In the genomic region with DNA sequence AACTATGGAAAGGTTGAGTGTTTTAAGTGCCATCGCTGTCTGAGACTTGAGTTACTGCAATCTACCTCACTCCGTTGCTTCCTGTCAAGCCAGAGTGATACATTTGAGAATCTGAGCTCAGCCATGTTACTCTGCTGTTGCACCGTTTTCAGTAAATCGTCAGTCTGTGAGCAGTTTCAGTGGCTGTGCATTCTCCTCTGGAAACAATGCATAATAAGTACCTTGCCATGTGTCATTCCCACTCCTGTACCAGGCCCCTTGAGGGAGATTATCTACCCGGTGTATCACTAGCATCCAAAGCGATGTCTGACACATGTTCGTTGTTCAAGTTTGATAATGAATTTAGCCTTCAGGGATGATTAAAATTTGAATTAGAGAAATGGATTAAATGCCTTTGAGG, we compare ENCODE assay signal across 22 mouse cellular contexts.
A peak's percentile ranks its signal among the peaks of the same experiment; 100 is the strongest.
DNase-seq lines count a peak whose midpoint lies in the region; ATAC-seq and TF ChIP-seq lines count a peak whose summit lies in the region.
"Had no signal": no experiment of that assay in that cellular context is flagged by ENCODE, and none has a peak within 500 bp of the region (broad histone marks: within the 10 kb centered on the region; RNA-seq: fewer than 3 reads in every experiment).

No protein-coding gene starts in this region.

- no peaks in the 10 kb centered on the region for H3K36me3 ChIP-seq in hindbrain, embryonic 16.5 days (ENCODE audit: control insufficient read depth, insufficient read depth, low read length)
- H3K36me3 ChIP-seq in hindbrain, embryonic 10.5 days: no peaks in the 10 kb centered on the region
- no peaks in the 10 kb centered on the region for H3K36me3 ChIP-seq in midbrain, embryonic 14.5 days (ENCODE audit: control insufficient read depth, insufficient read depth, low read length)
- no peaks in the 10 kb centered on the region for H3K36me3 ChIP-seq in neural tube, embryonic 13.5 days
- H3K36me3 ChIP-seq: embryonic facial prominence, embryonic 15.5 days; forebrain, embryonic 10.5 days; heart, embryonic 12.5 days; hindbrain, embryonic 15.5 days had no signal

- no peak overlapping the region for H3K9ac ChIP-seq in hindbrain, embryonic 16.5 days (ENCODE audit: low read depth, low read length)
- no peak overlapping the region for H3K9ac ChIP-seq in midbrain, embryonic 14.5 days (replicated peaks; ENCODE audit: low read length)
- no peak overlapping the region for H3K9ac ChIP-seq in neural tube, embryonic 13.5 days
- H3K9ac ChIP-seq: embryonic facial prominence, embryonic 15.5 days; heart, embryonic 12.5 days; hindbrain, embryonic 15.5 days had no signal

- no peak overlapping the region for H3K4me2 ChIP-seq in hindbrain, embryonic 16.5 days (ENCODE audit: low read length)
- 0 out of 2 replicates have a peak overlapping the region, but pooled peaks have one; percentile 3 for H3K4me2 ChIP-seq in midbrain, embryonic 14.5 days (ENCODE audit: low read length)
- H3K4me2 ChIP-seq in neural tube, embryonic 13.5 days: no peak overlapping the region
- H3K4me2 ChIP-seq: embryonic facial prominence, embryonic 15.5 days; heart, embryonic 12.5 days; hindbrain, embryonic 15.5 days had no signal

- ATAC-seq in hindbrain, embryonic 16.5 days: peak; percentile 20; the same call in 1 of the 2 replicates
- ATAC-seq in midbrain, embryonic 14.5 days (ENCODE audit: low FRiP score, low TSS enrichment): peak; percentile 62; the same call in 1 of the 2 replicates
- peak; percentile 91 for ATAC-seq in neural tube, embryonic 13.5 days (ENCODE audit: low read depth)
- ATAC-seq: activated CD4-positive, CD25-positive, alpha-beta regulatory T cell, adult 4 months; forebrain, embryonic 14.5 days; Patski had no signal

- H3K27ac ChIP-seq in hindbrain, embryonic 16.5 days (ENCODE audit: low read depth, low read length): no peak overlapping the region
- no peak overlapping the region for H3K27ac ChIP-seq in hindbrain, embryonic 10.5 days
- H3K27ac ChIP-seq in midbrain, embryonic 14.5 days (replicated peaks; ENCODE audit: low read depth, low read length): no peak overlapping the region
- H3K27ac ChIP-seq in neural tube, embryonic 13.5 days (replicated peaks): no peak overlapping the region
- H3K27ac ChIP-seq: embryonic facial prominence, embryonic 15.5 days; forebrain, embryonic 10.5 days; gastrocnemius, adult 2 months; hindbrain, embryonic 15.5 days had no signal

- 53% methylated on average over 7 of the region's 7 CpGs for WGBS in hindbrain, embryonic 16.5 days
- whole genome bisulfite sequencing in hindbrain, embryonic 10.5 days: 86% methylated on average over 7 of the region's 7 CpGs
- WGBS in midbrain, embryonic 14.5 days: 40% methylated on average over 7 of the region's 7 CpGs
- WGBS in neural tube, embryonic 13.5 days: 47% methylated on average over 7 of the region's 7 CpGs

- no peaks in the 10 kb centered on the region for H3K9me3 ChIP-seq in hindbrain, embryonic 16.5 days (ENCODE audit: control insufficient read depth, low read length)
- no peaks in the 10 kb centered on the region for H3K9me3 ChIP-seq in hindbrain, embryonic 10.5 days
- no peaks in the 10 kb centered on the region for H3K9me3 ChIP-seq in midbrain, embryonic 14.5 days (ENCODE audit: control insufficient read depth, low read length)
- H3K9me3 ChIP-seq in neural tube, embryonic 13.5 days: no peaks in the 10 kb centered on the region
- H3K9me3 ChIP-seq: embryonic facial prominence, embryonic 15.5 days; forebrain, embryonic 10.5 days; heart, embryonic 12.5 days; hindbrain, embryonic 15.5 days had no signal

- no peak for TF ChIP-seq POLR2A in brain, embryonic 14.5 days (IDR thresholded peaks at IDR 0.05; ENCODE audit: borderline replicate concordance, extremely low read depth, insufficient read depth, insufficient read length, poor library complexity, severe bottlenecking)

- H3K4me3 ChIP-seq in hindbrain, embryonic 16.5 days (ENCODE audit: low read length): no peak overlapping the region
- no peak overlapping the region for H3K4me3 ChIP-seq in hindbrain, embryonic 10.5 days
- H3K4me3 ChIP-seq in midbrain, embryonic 14.5 days (replicated peaks; ENCODE audit: low read depth, low read length): no peak overlapping the region
- H3K4me3 ChIP-seq in neural tube, embryonic 13.5 days: no peak overlapping the region
- H3K4me3 ChIP-seq: embryonic facial prominence, embryonic 15.5 days; erythroblast, embryonic 14.5 days; forebrain, embryonic 10.5 days; gastrocnemius, adult 2 months; heart, embryonic 12.5 days; hindbrain, embryonic 15.5 days had no signal

- H3K4me1 ChIP-seq in hindbrain, embryonic 16.5 days (ENCODE audit: control insufficient read depth, insufficient read depth, low read depth, low read length): no peaks in the 10 kb centered on the region
- no peaks in the 10 kb centered on the region for H3K4me1 ChIP-seq in hindbrain, embryonic 10.5 days (replicated peaks)
- no peaks in the 10 kb centered on the region for H3K4me1 ChIP-seq in midbrain, embryonic 14.5 days (ENCODE audit: control insufficient read depth, insufficient read depth, low read length)
- H3K4me1 ChIP-seq in neural tube, embryonic 13.5 days (replicated peaks): peaks cover 7% of the 10 kb centered on the region
- H3K4me1 ChIP-seq: embryonic facial prominence, embryonic 15.5 days; forebrain, embryonic 10.5 days; heart, embryonic 12.5 days; hindbrain, embryonic 15.5 days had no signal

- H3K27me3 ChIP-seq in hindbrain, embryonic 16.5 days (replicated peaks; ENCODE audit: control insufficient read depth, insufficient read depth, low read length): no peaks in the 10 kb centered on the region
- H3K27me3 ChIP-seq in hindbrain, embryonic 10.5 days (ENCODE audit: insufficient read depth, poor library complexity, severe bottlenecking): no peaks in the 10 kb centered on the region
- no peaks in the 10 kb centered on the region for H3K27me3 ChIP-seq in midbrain, embryonic 14.5 days (ENCODE audit: control insufficient read depth, insufficient read depth, low read length)
- H3K27me3 ChIP-seq in neural tube, embryonic 13.5 days: no peaks in the 10 kb centered on the region
- H3K27me3 ChIP-seq: CH12.LX; embryonic facial prominence, embryonic 15.5 days; heart, embryonic 12.5 days; hindbrain, embryonic 15.5 days had no signal

- TF ChIP-seq CTCF in brain, embryonic 14.5 days (IDR thresholded peaks at IDR 0.05; ENCODE audit: borderline replicate concordance, extremely low read depth, insufficient read depth, insufficient read length): no peak

- no peak for DNase-seq in hindbrain, embryonic 10.5 days (ENCODE audit: low spot score)
- peak; percentile 62 for DNase-seq in brain, embryonic 14.5 days (ENCODE audit: low read depth)
- peak; percentile 58 for DNase-seq in midbrain, embryonic 14.5 days
- no peak for DNase-seq in thymus, postnatal 0 days (ENCODE audit: low spot score)
- DNase-seq in lung, postnatal 14 days: no peak
- DNase-seq: adrenal gland, postnatal 14 days; cerebellum, adult 2 months; cerebellum, postnatal 10 days; embryo, embryonic 11 days; gastrocnemius, adult 2 months; gastrocnemius, postnatal 25 days had no signal

Comparison
In these comparisons a context has a peak if more than half of its experiments do, and no peak if none do; other contexts are left out.
1. ATAC-seq: peak in every context shown above with its lines; median percentile 91 in neural tube, embryonic 13.5 days; 62 in midbrain, embryonic 14.5 days; 20 in hindbrain, embryonic 16.5 days.
2. DNase-seq: peak in brain, embryonic 14.5 days (single experiment) and midbrain, embryonic 14.5 days (single experiment); none in hindbrain, embryonic 10.5 days (single experiment), thymus, postnatal 0 days (single experiment) and lung, postnatal 14 days (single experiment).